Mouse (Mus musculus) cerebellum, adult 2 months (tissue): ENCODE measurements around the gene Abhd14b.

Experiments used
- CTCF ChIP-seq: fragments of 200-500 bp; IDR thresholded peaks from 2 replicates; pipeline ENCODE4 v1.5.1; 2011; ENCODE audit warnings: low read depth, mild to moderate bottlenecking, control low read depth, low read length, moderate library complexity, borderline replicate concordance; ENCODE audit not compliant: insufficient read depth
- POLR2A ChIP-seq: fragments of 200-500 bp; IDR thresholded peaks from 2 replicates; pipeline ENCODE4 v1.6.1; 2011; ENCODE audit warnings: low read length, control low read depth, borderline replicate concordance; ENCODE audit not compliant: insufficient read depth

- TF ChIP-seq POLR2A (no peak), CTCF (no peak)
Measured at GRCm38 (mm10) chr9:106480541-106480940, 33.3 kb downstream of the Abhd14b start.
